Mouse (Mus musculus) erythroblast, embryonic 14.5 days (primary cell): ENCODE results near the gene Gm45716.

ENCODE experiments used
- GATA1 ChIP-seq: IDR thresholded peaks from 2 replicates; pipeline ENCODE4 v1.6.1; 2012; ENCODE audit warnings: low read length, inconsistent platforms, mixed read lengths
- TAL1 ChIP-seq: IDR thresholded peaks from 3 replicates; pipeline ENCODE4 v1.6.1; 2012; ENCODE audit warnings: low read length, inconsistent platforms, mixed read lengths

DNA sequence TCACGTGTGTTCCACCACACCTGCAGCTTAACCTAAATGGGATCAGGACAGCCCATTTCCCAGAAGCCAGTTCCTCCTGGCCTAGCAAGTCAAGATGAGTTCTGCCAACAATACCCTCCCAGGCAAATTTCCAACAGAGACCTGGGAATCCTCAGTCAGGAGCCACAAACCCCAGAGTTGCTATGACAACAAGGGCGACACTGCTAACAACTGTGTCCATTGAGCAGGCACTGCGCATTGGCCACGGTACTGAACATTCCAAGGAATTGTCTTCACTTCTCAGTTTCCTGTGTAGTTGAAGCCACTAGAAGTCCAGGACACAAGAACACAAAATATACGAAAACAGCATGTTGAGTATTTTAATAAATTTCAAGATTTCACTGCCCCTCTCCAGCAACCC, 50.1 kb downstream of the Gm45716 start:
- TF ChIP-seq GATA1: no peak
- TF ChIP-seq TAL1: no peak
